Mouse (Mus musculus): Measurements from ENCODE around the gene Olfr918. TPM values are rescaled to one million over a fixed set of nuclear protein-coding genes. Genes with fewer than 3 reads are reported as not detected.

The Olfr918 gene
- not detected in 2 replicates for polyA plus RNA-seq (2014; fragmentation: Nextera tagmentation; extraction: Ambion mirVana)

DNA sequence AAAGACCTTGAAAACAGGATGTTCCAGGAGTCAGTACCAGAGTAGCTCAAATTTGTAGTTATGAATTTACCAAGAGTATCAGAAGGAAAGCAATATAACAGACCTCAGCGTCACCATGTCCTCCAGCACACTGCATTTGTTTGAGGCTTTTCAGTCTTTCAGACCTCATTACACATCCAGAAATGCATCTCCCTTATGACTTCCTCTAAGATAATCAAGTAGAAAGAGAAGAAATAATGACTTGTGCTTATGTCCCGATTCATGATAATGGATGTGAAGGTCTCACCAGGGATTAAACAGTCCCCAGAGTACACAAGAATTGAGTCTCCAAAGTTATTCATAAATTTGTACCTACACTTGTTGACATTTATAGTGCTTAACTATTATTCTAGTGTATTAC lies at the start of gene Olfr918:
TSS of gene Olfr918 (minus strand) at position 101 of the 400 bp plus-strand sequence.
- Histone ChIP-seq H3K9me3 (ENCODE audit: control insufficient read depth, low read length) (no peaks in the 10 kb centered on the region), H3K4me2 (ENCODE audit: low read length) (no peak within 1 kb of the TSS), H3K36me3 (ENCODE audit: control insufficient read depth, insufficient read depth, low read length) (no peaks in the 10 kb centered on the region), H3K9ac (replicated peaks; ENCODE audit: low read length) (no peak within 1 kb of the TSS), H3K4me3 (replicated peaks; ENCODE audit: low read depth, low read length) (no peak within 1 kb of the TSS), H3K4me1 (ENCODE audit: control insufficient read depth, insufficient read depth, low read length) (no peaks in the 10 kb centered on the region), H3K27me3 (ENCODE audit: control insufficient read depth, insufficient read depth, low read length) (no peaks in the 10 kb centered on the region), H3K27ac (replicated peaks; ENCODE audit: low read depth, low read length) (no peak within 1 kb of the TSS)
- WGBS = 90% methylated on average over 2 of the region's 2 CpGs
- DNase-seq = no peak
- ATAC-seq (ENCODE audit: low FRiP score, low TSS enrichment) = no peak

- H3K4me1 ChIP-seq (ENCODE audit: control insufficient read depth, insufficient read depth, low read length) = no peaks in the 10 kb centered on the region
- DNase-seq = no peak
- H3K36me3 ChIP-seq (ENCODE audit: control insufficient read depth, insufficient read depth, low read length) = no peaks in the 10 kb centered on the region
- H3K9ac ChIP-seq (replicated peaks; ENCODE audit: low read length) = no peak overlapping the region
- no peak overlapping the region for H3K4me3 ChIP-seq (replicated peaks; ENCODE audit: low read depth, low read length)
- no peaks in the 10 kb centered on the region for H3K27me3 ChIP-seq (ENCODE audit: control insufficient read depth, insufficient read depth, low read length)
- 97% methylated on average over 1 of the region's 1 CpGs for WGBS
- H3K27ac ChIP-seq (replicated peaks; ENCODE audit: low read depth, low read length) = no peak overlapping the region
- no peak for ATAC-seq (ENCODE audit: low FRiP score, low TSS enrichment)
- H3K9me3 ChIP-seq (ENCODE audit: control insufficient read depth, low read length) = no peaks in the 10 kb centered on the region
- H3K4me2 ChIP-seq (ENCODE audit: low read length) = no peak overlapping the region
Measured at GRCm38 (mm10) chr9:38724044-38724443, 49.6 kb upstream of the Olfr918 start.

- 5% methylated on average over 3 of the region's 3 CpGs for WGBS
- Histone ChIP-seq H3K9ac (replicated peaks; ENCODE audit: low read length) (no peak overlapping the region), H3K27me3 (ENCODE audit: control insufficient read depth, insufficient read depth, low read length) (no peaks in the 10 kb centered on the region), H3K36me3 (ENCODE audit: control insufficient read depth, insufficient read depth, low read length) (no peaks in the 10 kb centered on the region), H3K4me2 (ENCODE audit: low read length) (peak overlapping the region; percentile 41), H3K4me1 (ENCODE audit: control insufficient read depth, insufficient read depth, low read length) (0 out of 2 replicates have a peak, but pooled peaks cover 5% of the 10 kb centered on the region), H3K27ac (replicated peaks; ENCODE audit: low read depth, low read length) (no peak overlapping the region), H3K9me3 (ENCODE audit: control insufficient read depth, low read length) (no peaks in the 10 kb centered on the region), H3K4me3 (replicated peaks; ENCODE audit: low read depth, low read length) (peak overlapping the region; percentile 30)
- ATAC-seq (ENCODE audit: low FRiP score, low TSS enrichment) (no peak), DNase-seq (peak; percentile 14)
Measured at GRCm38 (mm10) chr9:38718927-38719441, 44.6 kb upstream of the Olfr918 start.

GRCm38 (mm10) chr9:38718102-38718501 lies 43.7 kb upstream of the Olfr918 start, which contains the start of gene Vwa5a:
TSS of gene Vwa5a (plus strand) at chr9:38718268.
- Histone ChIP-seq H3K9me3 (ENCODE audit: control insufficient read depth, low read length) (no peaks in the 10 kb centered on the region), H3K4me3 (replicated peaks; ENCODE audit: low read depth, low read length) (peak within 1 kb of the TSS; percentile 30), H3K9ac (replicated peaks; ENCODE audit: low read length) (peak within 1 kb of the TSS; percentile 31; the same call in 1 of the 2 replicates), H3K4me1 (ENCODE audit: control insufficient read depth, insufficient read depth, low read length) (0 out of 2 replicates have a peak, but pooled peaks cover 5% of the 10 kb centered on the region), H3K27me3 (ENCODE audit: control insufficient read depth, insufficient read depth, low read length) (no peaks in the 10 kb centered on the region), H3K36me3 (ENCODE audit: control insufficient read depth, insufficient read depth, low read length) (no peaks in the 10 kb centered on the region), H3K27ac (replicated peaks; ENCODE audit: low read depth, low read length) (no peak within 1 kb of the TSS), H3K4me2 (ENCODE audit: low read length) (peak within 1 kb of the TSS; percentile 41)
- WGBS = 3% methylated on average over 4 of the region's 4 CpGs
- ATAC-seq (ENCODE audit: low FRiP score, low TSS enrichment) = no peak
- DNase-seq = peak; percentile 49

DNA sequence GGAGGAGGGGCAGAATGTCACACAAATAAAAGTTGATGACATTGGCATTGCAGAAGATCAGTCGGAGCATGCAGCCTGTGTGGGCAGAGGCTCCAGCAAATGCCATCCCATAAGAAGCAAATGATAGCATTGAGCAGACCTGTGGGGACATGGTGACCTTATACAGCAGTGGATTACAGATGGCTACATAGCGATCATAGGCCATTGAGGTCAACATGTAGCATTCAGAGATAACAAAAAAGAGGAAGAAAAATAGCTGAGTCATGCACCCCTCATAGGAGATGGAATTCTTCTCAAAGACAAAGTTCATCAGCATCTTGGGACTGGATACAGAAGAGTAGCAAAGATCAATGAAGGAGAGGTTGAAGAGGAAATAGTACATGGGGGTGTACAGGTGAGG lies 1.5 kb downstream of the Olfr918 start:
- Histone ChIP-seq H3K4me3 (replicated peaks; ENCODE audit: low read depth, low read length) (no peak overlapping the region), H3K4me2 (ENCODE audit: low read length) (no peak overlapping the region), H3K4me1 (ENCODE audit: control insufficient read depth, insufficient read depth, low read length) (no peaks in the 10 kb centered on the region), H3K9ac (replicated peaks; ENCODE audit: low read length) (no peak overlapping the region), H3K27me3 (ENCODE audit: control insufficient read depth, insufficient read depth, low read length) (no peaks in the 10 kb centered on the region), H3K27ac (replicated peaks; ENCODE audit: low read depth, low read length) (no peak overlapping the region), H3K36me3 (ENCODE audit: control insufficient read depth, insufficient read depth, low read length) (no peaks in the 10 kb centered on the region), H3K9me3 (ENCODE audit: control insufficient read depth, low read length) (no peaks in the 10 kb centered on the region)
- WGBS = 92% methylated on average over 2 of the region's 2 CpGs
- no peak for DNase-seq
- ATAC-seq (ENCODE audit: low FRiP score, low TSS enrichment) = no peak

DNA sequence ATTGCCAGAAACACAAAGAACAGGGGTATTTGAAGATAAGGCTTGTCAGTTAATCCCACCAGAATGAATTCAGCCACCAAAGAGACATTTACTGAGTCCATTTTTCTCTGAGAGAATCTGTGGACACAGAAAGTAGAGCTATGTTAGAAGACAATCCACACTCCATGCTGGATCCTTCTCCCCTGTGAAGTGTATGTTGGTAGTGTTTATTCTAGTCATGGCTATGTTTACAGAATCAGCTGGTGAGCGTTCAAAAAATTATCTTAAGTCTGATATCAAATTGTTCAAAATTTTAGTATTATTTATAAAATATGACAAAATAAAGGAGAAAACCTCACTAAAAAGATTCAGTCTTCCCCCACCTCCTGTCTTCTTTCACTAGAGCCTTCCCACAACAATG lies 8.7 kb downstream of the Olfr918 start, which contains the start of gene Olfr917:
TSS of gene Olfr917 (minus strand) at position 101 of the 400 bp plus-strand sequence.
- DNase-seq (no peak), ATAC-seq (ENCODE audit: low FRiP score, low TSS enrichment) (no peak)
- Histone ChIP-seq H3K9me3 (ENCODE audit: control insufficient read depth, low read length) (no peaks in the 10 kb centered on the region), H3K4me1 (ENCODE audit: control insufficient read depth, insufficient read depth, low read length) (no peaks in the 10 kb centered on the region), H3K4me2 (ENCODE audit: low read length) (no peak within 1 kb of the TSS), H3K27ac (replicated peaks; ENCODE audit: low read depth, low read length) (no peak within 1 kb of the TSS), H3K36me3 (ENCODE audit: control insufficient read depth, insufficient read depth, low read length) (no peaks in the 10 kb centered on the region), H3K27me3 (ENCODE audit: control insufficient read depth, insufficient read depth, low read length) (no peaks in the 10 kb centered on the region), H3K4me3 (replicated peaks; ENCODE audit: low read depth, low read length) (no peak within 1 kb of the TSS), H3K9ac (replicated peaks; ENCODE audit: low read length) (no peak within 1 kb of the TSS)
- 100% methylated on average over 1 of the region's 1 CpGs for WGBS

DNA sequence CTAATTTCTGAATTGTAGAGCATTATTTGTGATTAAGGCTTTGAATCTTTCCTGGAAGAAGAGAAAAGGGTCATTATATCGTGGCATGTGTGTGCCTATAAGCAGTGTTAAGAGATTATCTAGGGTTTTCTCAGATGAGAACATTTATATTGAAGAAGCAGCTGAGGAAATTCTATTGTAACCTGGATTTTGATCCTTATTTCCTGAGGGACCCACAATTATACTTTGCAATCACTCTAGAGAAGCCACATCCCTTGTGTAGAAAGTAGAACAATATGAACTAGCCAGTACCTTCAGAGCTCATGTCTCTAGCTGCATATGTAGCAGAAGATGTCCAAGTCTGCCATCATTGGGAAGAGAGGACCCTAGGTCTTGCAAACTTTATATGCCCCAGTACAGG lies 14.6 kb downstream of the Olfr918 start, which contains the start of gene Olfr916:
TSS of gene Olfr916 (minus strand) at position 101 of the 400 bp plus-strand sequence.
- Histone ChIP-seq H3K4me2 (ENCODE audit: low read length) (no peak within 1 kb of the TSS), H3K36me3 (ENCODE audit: control insufficient read depth, insufficient read depth, low read length) (no peaks in the 10 kb centered on the region), H3K4me1 (ENCODE audit: control insufficient read depth, insufficient read depth, low read length) (no peaks in the 10 kb centered on the region), H3K9ac (replicated peaks; ENCODE audit: low read length) (no peak within 1 kb of the TSS), H3K4me3 (replicated peaks; ENCODE audit: low read depth, low read length) (no peak within 1 kb of the TSS), H3K27ac (replicated peaks; ENCODE audit: low read depth, low read length) (no peak within 1 kb of the TSS), H3K9me3 (ENCODE audit: control insufficient read depth, low read length) (no peaks in the 10 kb centered on the region), H3K27me3 (ENCODE audit: control insufficient read depth, insufficient read depth, low read length) (no peaks in the 10 kb centered on the region)
- 57% methylated on average over 1 of the region's 1 CpGs for WGBS
- ATAC-seq (ENCODE audit: low FRiP score, low TSS enrichment) (no peak), DNase-seq (no peak)

DNA sequence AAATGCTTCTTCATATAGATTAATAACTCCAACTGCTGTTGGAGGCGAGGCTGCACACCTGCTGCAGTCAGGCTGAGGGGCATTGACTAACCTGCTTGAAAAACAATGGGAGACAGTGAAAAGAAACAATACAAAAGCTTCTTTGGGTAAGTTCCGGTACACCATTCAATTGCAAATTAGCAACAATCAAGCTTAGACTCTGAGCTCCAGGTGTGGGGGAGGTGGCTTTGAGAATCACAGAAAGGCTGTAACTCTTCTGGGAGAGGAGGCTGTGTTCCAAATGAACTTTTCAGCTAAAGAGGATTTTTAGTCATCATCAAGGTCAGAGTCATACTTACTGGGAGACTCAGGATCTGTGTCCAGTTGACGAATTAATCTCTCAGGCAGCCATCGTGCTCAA lies 42.0 kb downstream of the Olfr918 start:
- 67% methylated on average over 4 of the region's 4 CpGs for WGBS
- Histone ChIP-seq H3K4me2 (ENCODE audit: low read length) (no peak overlapping the region), H3K27ac (replicated peaks; ENCODE audit: low read depth, low read length) (no peak overlapping the region), H3K4me3 (replicated peaks; ENCODE audit: low read depth, low read length) (no peak overlapping the region), H3K4me1 (ENCODE audit: control insufficient read depth, insufficient read depth, low read length) (no peaks in the 10 kb centered on the region), H3K27me3 (ENCODE audit: control insufficient read depth, insufficient read depth, low read length) (no peaks in the 10 kb centered on the region), H3K9me3 (ENCODE audit: control insufficient read depth, low read length) (no peaks in the 10 kb centered on the region), H3K9ac (replicated peaks; ENCODE audit: low read length) (no peak overlapping the region), H3K36me3 (ENCODE audit: control insufficient read depth, insufficient read depth, low read length) (no peaks in the 10 kb centered on the region)
- ATAC-seq (ENCODE audit: low FRiP score, low TSS enrichment) (no peak), DNase-seq (no peak)
